ENCODE assay signal across 10 mouse cellular contexts in genomic region chr9:31683302-31684081, GRCm38 (mm10).
DNase-seq lines count a peak whose midpoint lies in the region; ATAC-seq lines count a peak whose summit lies in the region.
"Had no signal": no experiment of that assay in that cellular context is flagged by ENCODE, and none has a peak within 500 bp of the region (broad histone marks: within the 10 kb centered on the region; RNA-seq: fewer than 3 reads in every experiment).

No protein-coding gene starts in this region.

- peak overlapping the region; percentile 31 for H3K4me3 ChIP-seq in heart, embryonic 13.5 days
- H3K4me3 ChIP-seq in limb, embryonic 13.5 days = no peak overlapping the region
- H3K4me3 ChIP-seq: erythroblast, embryonic 14.5 days had no signal

- H3K9me3 ChIP-seq in heart, embryonic 13.5 days = no peaks in the 10 kb centered on the region
- H3K9me3 ChIP-seq in limb, embryonic 13.5 days = no peaks in the 10 kb centered on the region

- H3K27me3 ChIP-seq in heart, embryonic 13.5 days (replicated peaks) = peaks cover 33% of the 10 kb centered on the region
- H3K27me3 ChIP-seq in limb, embryonic 13.5 days = peaks cover 13% of the 10 kb centered on the region
- H3K27me3 ChIP-seq: Patski had no signal

- ATAC-seq in heart, embryonic 13.5 days (ENCODE audit: extremely low read depth, insufficient number of reproducible peaks, low FRiP score, low TSS enrichment) = no peak
- ATAC-seq in limb, embryonic 13.5 days (ENCODE audit: low FRiP score, low read depth) = no peak
- ATAC-seq in erythroid progenitor cell, adult 5-6 weeks (replicated peaks; ENCODE audit: low FRiP score, poor library complexity, severe bottlenecking) = no peak

- peaks cover 25% of the 10 kb centered on the region for H3K4me1 ChIP-seq in heart, embryonic 13.5 days
- peaks cover 45% of the 10 kb centered on the region for H3K4me1 ChIP-seq in limb, embryonic 13.5 days

- 7% methylated on average over 19 of the region's 19 CpGs for WGBS in heart, embryonic 13.5 days
- 6% methylated on average over 19 of the region's 19 CpGs for WGBS in limb, embryonic 13.5 days

- peak; percentile 12 for DNase-seq in kidney, adult 11 months
- no peak for DNase-seq in kidney, adult 18-20 months
- DNase-seq in retina, embryonic 14.5 days (ENCODE audit: low spot score) = peak; percentile 22
- no peak for DNase-seq in cerebellum, postnatal 36 days
- DNase-seq in adrenal gland, postnatal 10 days = no peak

- no peaks in the 10 kb centered on the region for H3K36me3 ChIP-seq in heart, embryonic 13.5 days
- H3K36me3 ChIP-seq in limb, embryonic 13.5 days = no peaks in the 10 kb centered on the region

- H3K9ac ChIP-seq in heart, embryonic 13.5 days = peak overlapping the region; percentile 7; the same call in 1 of the 2 replicates
- no peak overlapping the region for H3K9ac ChIP-seq in limb, embryonic 13.5 days

- H3K27ac ChIP-seq in heart, embryonic 13.5 days (replicated peaks) = no peak overlapping the region
- no peak overlapping the region for H3K27ac ChIP-seq in limb, embryonic 13.5 days

- peak overlapping the region; percentile 56 for H3K4me2 ChIP-seq in heart, embryonic 13.5 days
- 0 out of 2 replicates have a peak overlapping the region, but pooled peaks have one; percentile 14 for H3K4me2 ChIP-seq in limb, embryonic 13.5 days (replicated peaks)

Comparison
In these comparisons a context has a peak if more than half of its experiments do, and no peak if none do; other contexts are left out.
1. DNase-seq: peak in kidney, adult 11 months (single experiment) and retina, embryonic 14.5 days (single experiment); none in kidney, adult 18-20 months (single experiment), cerebellum, postnatal 36 days (0 of 2) and adrenal gland, postnatal 10 days (single experiment).